Mouse (Mus musculus) bone marrow macrophage, adult 2 months (primary cell): Measurements from ENCODE around the gene Styk1. TPM values are rescaled to one million over a fixed set of nuclear protein-coding genes. Genes with fewer than 3 reads are reported as not detected.

Source experiments
- H3K27ac ChIP-seq: 2 replicates; pipeline ENCODE4 v1.5.1; 2012; ENCODE audit warnings: low read depth, low read length; ENCODE audit not compliant: insufficient read depth
- H3K4me1 ChIP-seq: 2 replicates; pipeline ENCODE4 v1.6.1; 2012; ENCODE audit warnings: low read length; ENCODE audit not compliant: control insufficient read depth, insufficient read depth
- H3K4me3 ChIP-seq: 2 replicates; pipeline ENCODE4 v1.5.1; 2012; ENCODE audit warnings: mild to moderate bottlenecking, low read length, moderate library complexity; ENCODE audit not compliant: insufficient read depth
- CTCF ChIP-seq: IDR thresholded peaks from 2 replicates; pipeline ENCODE4 v1.5.1; 2012; ENCODE audit warnings: low read depth, mild to moderate bottlenecking, low read length, moderate library complexity
- POLR2A ChIP-seq: IDR thresholded peaks from 2 replicates; pipeline ENCODE4 v1.6.1; 2012; ENCODE audit warnings: mild to moderate bottlenecking, low read depth, low read length, borderline replicate concordance
- polyA plus RNA-seq: library from polyadenylated mRNA; stranded (reverse); fragments of >200 nt; gene quantifications from 2 replicates; pipeline ENCODE4 v1.2.4, GENCODE M21; 2012; ENCODE audit not compliant: missing spikeins, insufficient read depth, insufficient read length

Gene Styk1
- polyA plus RNA-seq, 1 experiment = not detected

DNA sequence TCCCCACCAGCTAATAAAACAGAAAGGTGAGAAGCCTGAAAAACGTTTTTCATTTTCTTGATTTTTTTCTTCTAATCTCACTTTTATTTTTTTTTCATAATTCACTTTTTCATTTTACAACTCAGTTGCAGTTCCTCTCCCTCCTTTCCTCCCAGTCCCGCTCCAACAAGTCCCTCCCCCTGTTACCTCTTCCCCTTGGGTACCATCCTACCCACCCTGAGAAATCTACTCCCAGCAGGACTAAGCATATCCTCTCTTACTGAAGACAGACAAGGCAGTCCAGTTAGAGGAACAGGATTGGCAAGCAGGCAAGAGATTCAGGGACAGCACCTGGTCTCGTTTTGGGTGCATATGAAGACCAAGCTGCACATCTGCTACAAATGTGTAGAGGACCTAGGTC is 90.6 kb downstream of the Styk1 start:
- H3K27ac ChIP-seq = no peak overlapping the region
- H3K4me3 ChIP-seq = no peak overlapping the region
- peaks cover 2% of the 10 kb centered on the region; the same call in 1 of the 2 replicates for H3K4me1 ChIP-seq
- TF ChIP-seq POLR2A (no peak), CTCF (no peak)

DNA sequence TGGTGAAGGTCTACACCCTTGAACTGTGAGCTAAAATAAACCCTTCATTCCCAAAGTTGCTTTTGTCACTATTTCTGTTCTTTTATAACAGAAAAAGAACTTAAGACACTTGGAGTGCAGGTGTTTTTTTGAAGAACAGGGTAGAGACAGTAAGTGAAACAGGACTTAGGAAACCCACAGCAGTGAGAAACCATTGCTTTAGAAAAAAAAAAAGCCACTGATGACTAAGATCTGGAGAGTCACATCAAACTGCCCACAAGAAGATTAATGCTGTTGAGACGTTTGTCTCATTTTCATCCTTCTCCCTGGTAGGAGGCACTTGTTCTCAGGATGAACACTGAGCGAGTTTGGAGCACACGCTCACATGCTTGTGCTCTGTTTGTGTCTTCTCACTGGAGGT is 91.4 kb downstream of the Styk1 start:
- Histone ChIP-seq H3K27ac (no peak overlapping the region), H3K4me1 (peaks cover 2% of the 10 kb centered on the region; the same call in 1 of the 2 replicates), H3K4me3 (no peak overlapping the region)
- TF ChIP-seq POLR2A = no peak

Other genes starting within 250 kb of the Styk1 start
- gene Klra2, start 106.2 kb downstream of the Styk1 start, polyA plus RNA-seq = 4.5 and 5.3 TPM in 2 replicates
- gene Magohb, start 60.4 kb downstream of the Styk1 start, polyA plus RNA-seq = 9.1 and 12.2 TPM in 2 replicates
- 46.1 and 59.4 TPM in 2 replicates for gene Ybx3, start 34.9 kb upstream of the Styk1 start, polyA plus RNA-seq
- gene 5430401F13Rik, start 132.8 kb upstream of the Styk1 start, polyA plus RNA-seq = not detected in 2 replicates
- gene Gm6619, start 132.8 kb upstream of the Styk1 start, polyA plus RNA-seq = not detected in 2 replicates